Mouse (Mus musculus) adrenal gland, adult 8-10 months (tissue): Measurements from ENCODE around the gene Trim14. TPM values are rescaled to one million over a fixed set of nuclear protein-coding genes. Genes with fewer than 3 reads are reported as not detected.

Source experiments
- total RNA-seq, 4 experiments: library from RNA; stranded (reverse); gene quantifications; 2 replicates each; pipeline ENCODE4 v1.2.4; 2022

The Trim14 gene
- total RNA-seq, 4 experiments from 2014 or later: 5.1 to 12.2 (median 8.2) TPM

Other genes with a start within 250 kb of the Trim14 start
- not detected for gene Foxe1, start 192.5 kb downstream of the Trim14 start, total RNA-seq
- 1 to 10 TPM; 5.6 to 7.8 (median 6.7) TPM for gene Trmo, start 146.7 kb downstream of the Trim14 start, total RNA-seq
- under 1 TPM in 1 of 4 experiments, not detected in 3; 0.11 TPM for gene Hemgn, start 122.6 kb downstream of the Trim14 start, total RNA-seq
- gene Anp32b, start 85.2 kb downstream of the Trim14 start, total RNA-seq: 100 to 1,000 TPM; 104 to 129 (median 117) TPM
- 10 to 100 TPM; 35.0 to 43.4 (median 38.6) TPM for gene Nans, start 46.9 kb downstream of the Trim14 start, total RNA-seq
- 1 to 10 TPM; 2.7 to 6.3 (median 5.1) TPM for gene Coro2a, start 66.1 kb upstream of the Trim14 start, total RNA-seq
- gene Tbc1d2, start 114.1 kb upstream of the Trim14 start, total RNA-seq: 10 to 100 TPM in 1 of 4 experiments, 1 to 10 TPM in 3; 2.6 to 10.5 (median 7.0) TPM